In genomic region chr19:6415454-6415853, GRCm38 (mm10) we compare ENCODE assay signal across 11 mouse cellular contexts. TPM values are rescaled to one million over a fixed set of nuclear protein-coding genes. Genes with fewer than 3 reads are reported as not detected.
DNase-seq lines count a peak whose midpoint lies in the region; ATAC-seq lines count a peak whose summit lies in the region.
"Had no signal": no experiment of that assay in that cellular context is flagged by ENCODE, and none has a peak within 500 bp of the region (broad histone marks: within the 10 kb centered on the region; RNA-seq: fewer than 3 reads in every experiment).

No protein-coding gene starts in this region.

- no peak overlapping the region for H3K4me3 ChIP-seq in kidney, embryonic 15.5 days (replicated peaks)
- H3K4me3 ChIP-seq in forebrain, embryonic 14.5 days (ENCODE audit: low read depth, low read length), result no peak overlapping the region
- H3K4me3 ChIP-seq in limb, embryonic 10.5 days, result no peak overlapping the region
- H3K4me3 ChIP-seq in midbrain, embryonic 14.5 days (replicated peaks; ENCODE audit: low read depth, low read length), result no peak overlapping the region
- H3K4me3 ChIP-seq: embryonic facial prominence, embryonic 12.5 days; gastrocnemius, adult 2 months had no signal

- no peaks in the 10 kb centered on the region for H3K9me3 ChIP-seq in kidney, embryonic 15.5 days (replicated peaks)
- no peaks in the 10 kb centered on the region for H3K9me3 ChIP-seq in forebrain, embryonic 14.5 days (replicated peaks; ENCODE audit: control insufficient read depth, low read length)
- H3K9me3 ChIP-seq in limb, embryonic 10.5 days (replicated peaks), result no peaks in the 10 kb centered on the region
- H3K9me3 ChIP-seq in midbrain, embryonic 14.5 days (ENCODE audit: control insufficient read depth, low read length), result no peaks in the 10 kb centered on the region
- H3K9me3 ChIP-seq: embryonic facial prominence, embryonic 12.5 days had no signal

- no peak overlapping the region for H3K27ac ChIP-seq in kidney, embryonic 15.5 days
- H3K27ac ChIP-seq in forebrain, embryonic 14.5 days (ENCODE audit: low read depth, low read length), result peak overlapping the region; percentile 79; the same call in 1 of the 2 replicates
- H3K27ac ChIP-seq in limb, embryonic 10.5 days, result peak overlapping the region; percentile 1; the same call in 1 of the 2 replicates
- H3K27ac ChIP-seq in midbrain, embryonic 14.5 days (replicated peaks; ENCODE audit: low read depth, low read length), result peak overlapping the region; percentile 84
- H3K27ac ChIP-seq: embryonic facial prominence, embryonic 12.5 days; gastrocnemius, adult 2 months had no signal

- intact Hi-C loops in left cerebral cortex, postnatal 25 days (cut with DNase I), result loop anchor here (5.0 kb wide), 1 partner anchor 43 kb away; no protein-coding TSS in a partner anchor

- DNase-seq in kidney, adult 18-20 months, result peak; percentile 21
- DNase-seq in forebrain, embryonic 14.5 days (ENCODE audit: low spot score), result no peak
- no peak for DNase-seq in limb, embryonic 10.5 days (ENCODE audit: low spot score)
- peak; percentile 35 for DNase-seq in midbrain, embryonic 14.5 days
- DNase-seq in left cerebral cortex, postnatal 25 days (ENCODE audit: low spot score in 2 of 2), result no peak
- DNase-seq in left cerebral cortex, adult 11 months (ENCODE audit: low spot score), result no peak
- no peak for DNase-seq in urinary bladder, postnatal 14 days (ENCODE audit: low spot score)
- DNase-seq: gastrocnemius, adult 2 months; right cerebral cortex, postnatal 25 days had no signal

- H3K4me2 ChIP-seq in kidney, embryonic 15.5 days, result no peak overlapping the region
- H3K4me2 ChIP-seq in forebrain, embryonic 14.5 days (ENCODE audit: low read length), result 0 out of 2 replicates have a peak overlapping the region, but pooled peaks have one; percentile 18
- peak overlapping the region; percentile 3 for H3K4me2 ChIP-seq in midbrain, embryonic 14.5 days (ENCODE audit: low read length)
- H3K4me2 ChIP-seq: embryonic facial prominence, embryonic 12.5 days had no signal

- no peaks in the 10 kb centered on the region; the same call in 1 of the 2 replicates for H3K36me3 ChIP-seq in kidney, embryonic 15.5 days
- no peaks in the 10 kb centered on the region for H3K36me3 ChIP-seq in forebrain, embryonic 14.5 days (ENCODE audit: control insufficient read depth, insufficient read depth, low read length)
- no peaks in the 10 kb centered on the region for H3K36me3 ChIP-seq in limb, embryonic 10.5 days
- H3K36me3 ChIP-seq in midbrain, embryonic 14.5 days (ENCODE audit: control insufficient read depth, insufficient read depth, low read length), result no peaks in the 10 kb centered on the region
- H3K36me3 ChIP-seq: embryonic facial prominence, embryonic 12.5 days had no signal

- peaks cover 45% of the 10 kb centered on the region for H3K4me1 ChIP-seq in kidney, embryonic 15.5 days
- peaks cover 36% of the 10 kb centered on the region for H3K4me1 ChIP-seq in forebrain, embryonic 14.5 days (ENCODE audit: control insufficient read depth, insufficient read depth, low read length)
- H3K4me1 ChIP-seq in limb, embryonic 10.5 days, result peaks cover 44% of the 10 kb centered on the region
- peaks cover 38% of the 10 kb centered on the region for H3K4me1 ChIP-seq in midbrain, embryonic 14.5 days (ENCODE audit: control insufficient read depth, insufficient read depth, low read length)

- WGBS in kidney, embryonic 15.5 days, result 49% methylated on average over 6 of the region's 6 CpGs
- WGBS in forebrain, embryonic 14.5 days, result 66% methylated on average over 6 of the region's 6 CpGs
- WGBS in limb, embryonic 10.5 days, result 52% methylated on average over 6 of the region's 6 CpGs
- WGBS in midbrain, embryonic 14.5 days, result 22% methylated on average over 6 of the region's 6 CpGs

- no peak overlapping the region for H3K9ac ChIP-seq in kidney, embryonic 15.5 days
- peak overlapping the region; percentile 9; the same call in 1 of the 2 replicates for H3K9ac ChIP-seq in forebrain, embryonic 14.5 days (ENCODE audit: low read length)
- H3K9ac ChIP-seq in midbrain, embryonic 14.5 days (replicated peaks; ENCODE audit: low read length), result peak overlapping the region; percentile 36; the same call in 1 of the 2 replicates
- H3K9ac ChIP-seq: embryonic facial prominence, embryonic 12.5 days had no signal

- ATAC-seq in kidney, embryonic 15.5 days (replicated peaks; ENCODE audit: low FRiP score), result no peak
- ATAC-seq in forebrain, embryonic 14.5 days, result no peak
- no peak for ATAC-seq in midbrain, embryonic 14.5 days (ENCODE audit: low FRiP score, low TSS enrichment)

- peaks cover 41% of the 10 kb centered on the region for H3K27me3 ChIP-seq in kidney, embryonic 15.5 days
- H3K27me3 ChIP-seq in forebrain, embryonic 14.5 days (replicated peaks; ENCODE audit: control insufficient read depth, insufficient read depth, low read length), result no peaks in the 10 kb centered on the region
- peaks cover 80% of the 10 kb centered on the region for H3K27me3 ChIP-seq in limb, embryonic 10.5 days (ENCODE audit: low read depth, poor library complexity, severe bottlenecking)
- H3K27me3 ChIP-seq in midbrain, embryonic 14.5 days (ENCODE audit: control insufficient read depth, insufficient read depth, low read length), result no peaks in the 10 kb centered on the region

RNA-seq across cellular contexts. Expression of gene Nrxn2, which starts 3.1 kb away (rescaled TPM):
- polyA plus RNA-seq in kidney, embryonic 15.5 days (2015; fragmentation: Nextera tagmentation; extraction: Ambion mirVana), result 6.3 TPM in 2 replicates
- polyA plus RNA-seq in forebrain, embryonic 14.5 days (2014; fragmentation: Nextera tagmentation; extraction: Ambion mirVana), result 39.5 and 41.7 TPM in 2 replicates
- polyA plus RNA-seq in limb, embryonic 10.5 days (2016; fragmentation: Nextera tagmentation; extraction: Ambion mirVana), result 0.78 and 1.5 TPM in 2 replicates
- 54.1 and 105 TPM in 2 replicates for polyA plus RNA-seq in midbrain, embryonic 14.5 days (2014; fragmentation: Nextera tagmentation; extraction: Ambion mirVana)
- 100 to 1,000 TPM; 627 to 654 TPM for total RNA-seq in left cerebral cortex, postnatal 25 days (2021)

RNA-seq across cellular contexts. Expression of gene Rasgrp2, which starts 16.3 kb away (rescaled TPM):
- 89.5 and 97.6 TPM in 2 replicates for polyA plus RNA-seq in kidney, embryonic 15.5 days (2015; fragmentation: Nextera tagmentation; extraction: Ambion mirVana)
- polyA plus RNA-seq in forebrain, embryonic 14.5 days (2014; fragmentation: Nextera tagmentation; extraction: Ambion mirVana), result 28.6 and 30.7 TPM in 2 replicates
- 14.6 and 16.7 TPM in 2 replicates for polyA plus RNA-seq in limb, embryonic 10.5 days (2016; fragmentation: Nextera tagmentation; extraction: Ambion mirVana)
- 32.9 and 58.5 TPM in 2 replicates for polyA plus RNA-seq in midbrain, embryonic 14.5 days (2014; fragmentation: Nextera tagmentation; extraction: Ambion mirVana)
- 10 to 100 TPM; 49.8 to 86.4 TPM for total RNA-seq in left cerebral cortex, postnatal 25 days (2021)

RNA-seq across cellular contexts. Expression of gene Pygm, which starts 31.3 kb away (rescaled TPM):
- polyA plus RNA-seq in kidney, embryonic 15.5 days (2015; fragmentation: Nextera tagmentation; extraction: Ambion mirVana), result 28.2 and 30.4 TPM in 2 replicates
- 1.3 and 3.0 TPM in 2 replicates for polyA plus RNA-seq in forebrain, embryonic 14.5 days (2014; fragmentation: Nextera tagmentation; extraction: Ambion mirVana)
- 2.5 and 3.0 TPM in 2 replicates for polyA plus RNA-seq in limb, embryonic 10.5 days (2016; fragmentation: Nextera tagmentation; extraction: Ambion mirVana)
- polyA plus RNA-seq in midbrain, embryonic 14.5 days (2014; fragmentation: Nextera tagmentation; extraction: Ambion mirVana), result 2.0 and 2.9 TPM in 2 replicates
- 10 to 100 TPM; 26.8 to 35.5 TPM for total RNA-seq in left cerebral cortex, postnatal 25 days (2021)

RNA-seq across cellular contexts. Expression of gene Sf1, which starts 52.0 kb away (rescaled TPM):
- polyA plus RNA-seq in kidney, embryonic 15.5 days (2015; fragmentation: Nextera tagmentation; extraction: Ambion mirVana), result 155 and 165 TPM in 2 replicates
- 90.4 and 115 TPM in 2 replicates for polyA plus RNA-seq in forebrain, embryonic 14.5 days (2014; fragmentation: Nextera tagmentation; extraction: Ambion mirVana)
- polyA plus RNA-seq in limb, embryonic 10.5 days (2016; fragmentation: Nextera tagmentation; extraction: Ambion mirVana), result 193 and 206 TPM in 2 replicates
- polyA plus RNA-seq in midbrain, embryonic 14.5 days (2014; fragmentation: Nextera tagmentation; extraction: Ambion mirVana), result 99.6 and 125 TPM in 2 replicates
- total RNA-seq in left cerebral cortex, postnatal 25 days (2021), result 100 to 1,000 TPM; 180 to 195 TPM

Comparison
In these comparisons a context has a peak if more than half of its experiments do, and no peak if none do; other contexts are left out.
1. DNase-seq: peak in kidney, adult 18-20 months (single experiment) and midbrain, embryonic 14.5 days (single experiment); none in forebrain, embryonic 14.5 days (single experiment), limb, embryonic 10.5 days (single experiment), left cerebral cortex, postnatal 25 days (0 of 2), left cerebral cortex, adult 11 months (single experiment) and urinary bladder, postnatal 14 days (single experiment).